Mouse (Mus musculus): ENCODE data around the gene Bub1. TPM values are rescaled to one million over a fixed set of nuclear protein-coding genes. Genes with fewer than 3 reads are reported as not detected.

Gene Bub1
- polyA plus RNA-seq, 2 experiments: 11.5 to 17.0 TPM

GRCm38 (mm10) chr2:127789651-127790270, 41.9 kb downstream of the Bub1 start:
- Histone ChIP-seq H3K4me3 (ENCODE audit: insufficient read depth in 1 of 2, low read depth in 2 of 2, low read length in 2 of 2) (peak overlapping the region; percentile 75 to 96), H3K4me1 (replicated peaks; ENCODE audit: control insufficient read depth in 2 of 2, insufficient read depth in 2 of 2, low read length in 1 of 2) (peaks cover 10 to 20% of the 10 kb centered on the region in 2 experiments), H3K36me3 (replicated peaks; ENCODE audit: control insufficient read depth, insufficient read depth, low read depth) (no peaks in the 10 kb centered on the region), H3K27ac (no peak overlapping the region), H3K9ac (replicated peaks) (peak overlapping the region; percentile 68), H3K4me2 (ENCODE audit: low read depth) (peak overlapping the region; percentile 81), H3K9me3 (ENCODE audit: control insufficient read depth, low read length) (no peaks in the 10 kb centered on the region), H3K27me3 (ENCODE audit: control insufficient read depth, insufficient read depth, low read length) (no peaks in the 10 kb centered on the region)
- no peak for TF ChIP-seq EP300 (IDR thresholded peaks at IDR 0.05; ENCODE audit: low read depth)
- TF ChIP-seq CTCF (IDR thresholded peaks at IDR 0.05; ENCODE audit: low read depth): no peak
- whole genome bisulfite sequencing (ENCODE audit: insufficient replicate concordance): 24% methylated on average over 9 of the region's 9 CpGs
- ATAC-seq (ENCODE audit: insufficient read depth) (no peak), DNase-seq (ENCODE audit: low read depth in 3 of 3, low spot score in 3 of 3) (no peak)

GRCm38 (mm10) chr2:127789138-127789537, 42.5 kb downstream of the Bub1 start:
- peak; percentile 55; the same call in 1 of the 2 replicates for ATAC-seq (ENCODE audit: insufficient read depth)
- TF ChIP-seq EP300 (IDR thresholded peaks at IDR 0.05; ENCODE audit: low read depth) (no peak), CTCF (IDR thresholded peaks at IDR 0.05; ENCODE audit: low read depth) (no peak)

GRCm38 (mm10) chr2:127788440-127789116, 43.1 kb downstream of the Bub1 start, which contains the start of gene Nphp1:
Nphp1 (minus strand) TSS chr2:127788897.
- no peaks in the 10 kb centered on the region for H3K27me3 ChIP-seq (ENCODE audit: control insufficient read depth, insufficient read depth, low read length)
- no peaks in the 10 kb centered on the region for H3K36me3 ChIP-seq (replicated peaks; ENCODE audit: control insufficient read depth, insufficient read depth, low read depth)
- TF ChIP-seq CTCF (IDR thresholded peaks at IDR 0.05; ENCODE audit: low read depth) (no peak), EP300 (IDR thresholded peaks at IDR 0.05; ENCODE audit: low read depth) (no peak)
- peak within 1 kb of the TSS; percentile 81 for H3K4me2 ChIP-seq (ENCODE audit: low read depth)
- peak within 1 kb of the TSS; percentile 68 for H3K9ac ChIP-seq (replicated peaks)
- peak within 1 kb of the TSS; percentile 18 for H3K27ac ChIP-seq
- peaks cover 10 to 20% of the 10 kb centered on the region in 2 experiments for H3K4me1 ChIP-seq (replicated peaks; ENCODE audit: control insufficient read depth in 2 of 2, insufficient read depth in 2 of 2, low read length in 1 of 2)
- H3K4me3 ChIP-seq (ENCODE audit: insufficient read depth in 1 of 2, low read depth in 2 of 2, low read length in 2 of 2): peak within 1 kb of the TSS; percentile 75 to 96
- WGBS (ENCODE audit: insufficient replicate concordance): under 1% methylated on average over 40 of the region's 40 CpGs
- H3K9me3 ChIP-seq (ENCODE audit: control insufficient read depth, low read length): no peaks in the 10 kb centered on the region
- peak; percentile 64 to 80 (median 80) for DNase-seq (ENCODE audit: low read depth in 3 of 3, low spot score in 3 of 3)
- peak; percentile 83 for ATAC-seq (ENCODE audit: insufficient read depth)

More at GRCm38 (mm10) chr2:127789138-127789537, 42.5 kb downstream of the Bub1 start:
- DNase-seq (ENCODE audit: low read depth in 3 of 3, low spot score in 3 of 3): peak in 1 of 3 experiments; percentile 22
- H3K9ac ChIP-seq (replicated peaks): peak overlapping the region; percentile 68
- peak overlapping the region; percentile 75 to 96 for H3K4me3 ChIP-seq (ENCODE audit: insufficient read depth in 1 of 2, low read depth in 2 of 2, low read length in 2 of 2)
- H3K4me1 ChIP-seq (replicated peaks; ENCODE audit: control insufficient read depth in 2 of 2, insufficient read depth in 2 of 2, low read length in 1 of 2): peaks cover 10 to 20% of the 10 kb centered on the region in 2 experiments
- no peaks in the 10 kb centered on the region for H3K36me3 ChIP-seq (replicated peaks; ENCODE audit: control insufficient read depth, insufficient read depth, low read depth)
- no peaks in the 10 kb centered on the region for H3K27me3 ChIP-seq (ENCODE audit: control insufficient read depth, insufficient read depth, low read length)
- 3% methylated on average over 11 of the region's 11 CpGs for WGBS (ENCODE audit: insufficient replicate concordance)
- H3K4me2 ChIP-seq (ENCODE audit: low read depth): peak overlapping the region; percentile 81
- H3K27ac ChIP-seq: peak overlapping the region; percentile 18
- H3K9me3 ChIP-seq (ENCODE audit: control insufficient read depth, low read length): no peaks in the 10 kb centered on the region

GRCm38 (mm10) chr2:127787226-127787625, 44.4 kb downstream of the Bub1 start:
- H3K4me2 ChIP-seq (ENCODE audit: low read depth): no peak overlapping the region
- no peaks in the 10 kb centered on the region for H3K27me3 ChIP-seq (ENCODE audit: control insufficient read depth, insufficient read depth, low read length)
- no peaks in the 10 kb centered on the region for H3K36me3 ChIP-seq (replicated peaks; ENCODE audit: control insufficient read depth, insufficient read depth, low read depth)
- H3K4me1 ChIP-seq (replicated peaks; ENCODE audit: control insufficient read depth in 2 of 2, insufficient read depth in 2 of 2, low read length in 1 of 2): peaks cover 10 to 22% of the 10 kb centered on the region in 2 experiments
- no peak for ATAC-seq (ENCODE audit: insufficient read depth)
- no peak for TF ChIP-seq CTCF (IDR thresholded peaks at IDR 0.05; ENCODE audit: low read depth)
- TF ChIP-seq EP300 (IDR thresholded peaks at IDR 0.05; ENCODE audit: low read depth): no peak
- no peak overlapping the region for H3K27ac ChIP-seq
- DNase-seq (ENCODE audit: low read depth in 3 of 3, low spot score in 3 of 3): no peak
- WGBS (ENCODE audit: insufficient replicate concordance): 77% methylated on average over 5 of the region's 5 CpGs
- H3K4me3 ChIP-seq (ENCODE audit: insufficient read depth in 1 of 2, low read depth in 2 of 2, low read length in 2 of 2): no peak overlapping the region
- no peaks in the 10 kb centered on the region for H3K9me3 ChIP-seq (ENCODE audit: control insufficient read depth, low read length)
- H3K9ac ChIP-seq (replicated peaks): no peak overlapping the region

GRCm38 (mm10) chr2:127778451-127778850, 53.2 kb downstream of the Bub1 start:
- Histone ChIP-seq H3K9ac (replicated peaks) (no peak overlapping the region), H3K27ac (no peak overlapping the region), H3K27me3 (ENCODE audit: control insufficient read depth, insufficient read depth, low read length) (no peaks in the 10 kb centered on the region), H3K4me1 (replicated peaks; ENCODE audit: control insufficient read depth in 2 of 2, insufficient read depth in 2 of 2, low read length in 1 of 2) (peaks cover 3 to 10% of the 10 kb centered on the region in 2 experiments; a peak in 2 of 4 replicates), H3K9me3 (ENCODE audit: control insufficient read depth, low read length) (no peaks in the 10 kb centered on the region), H3K4me3 (ENCODE audit: insufficient read depth in 1 of 2, low read depth in 2 of 2, low read length in 2 of 2) (no peak overlapping the region), H3K4me2 (ENCODE audit: low read depth) (no peak overlapping the region), H3K36me3 (replicated peaks; ENCODE audit: control insufficient read depth, insufficient read depth, low read depth) (no peaks in the 10 kb centered on the region)
- ATAC-seq (ENCODE audit: insufficient read depth) (no peak), DNase-seq (ENCODE audit: low read depth in 3 of 3, low spot score in 3 of 3) (no peak)
- WGBS (ENCODE audit: insufficient replicate concordance): 71% methylated on average over 5 of the region's 5 CpGs
- no peak for TF ChIP-seq EP300 (IDR thresholded peaks at IDR 0.05; ENCODE audit: low read depth)
- no peak for TF ChIP-seq CTCF (IDR thresholded peaks at IDR 0.05; ENCODE audit: low read depth)
